Mouse (Mus musculus) MN1 (cell line): Measurements from ENCODE around the gene Lrrc56.
A peak's percentile ranks its signal among the peaks of the same experiment; 100 is the strongest.

Experiments used
- DNase-seq: peaks from one replicate; pipeline ENCODE4 v3.0.0-alpha.2; 2016; ENCODE audit warnings: low spot score

Lrrc56 gene

GRCm38 (mm10) chr7:141193948-141194347, at the start of gene Lrrc56, which contains the start of gene Hras:
Lrrc56 (plus strand) TSS chr7:141194157.
Hras (minus strand) TSS chr7:141194005.
- DNase-seq = peak; percentile 98

GRCm38 (mm10) chr7:141144650-141145049, 49.3 kb upstream of the Lrrc56 start:
- no peak for DNase-seq

- no peak for DNase-seq
These were observed 48.6 kb upstream of the Lrrc56 start for GRCm38 (mm10) chr7:141145403-141145802.

GRCm38 (mm10) chr7:141146043-141146595, 47.8 kb upstream of the Lrrc56 start:
- no peak for DNase-seq

GRCm38 (mm10) chr7:141147044-141147443, 46.9 kb upstream of the Lrrc56 start:
- DNase-seq = no peak

- DNase-seq = no peak
These were observed 45.3 kb upstream of the Lrrc56 start for GRCm38 (mm10) chr7:141148639-141149038.

- no peak for DNase-seq
These were observed 38.6 kb upstream of the Lrrc56 start for GRCm38 (mm10) chr7:141155362-141155761.

GRCm38 (mm10) chr7:141164397-141164796, 29.6 kb upstream of the Lrrc56 start:
- DNase-seq = no peak

- DNase-seq = peak; percentile 70
These were observed 29.1 kb upstream of the Lrrc56 start for GRCm38 (mm10) chr7:141164850-141165249.

GRCm38 (mm10) chr7:141167901-141168517, 25.9 kb upstream of the Lrrc56 start:
- DNase-seq = peak; percentile 70

- peak; percentile 77 for DNase-seq
These were observed 25.4 kb upstream of the Lrrc56 start for GRCm38 (mm10) chr7:141168518-141168953.

GRCm38 (mm10) chr7:141169300-141169699, 24.7 kb upstream of the Lrrc56 start:
- DNase-seq = peak; percentile 40

GRCm38 (mm10) chr7:141169866-141170265, 24.1 kb upstream of the Lrrc56 start:
- no peak for DNase-seq

GRCm38 (mm10) chr7:141172116-141173006, 21.6 kb upstream of the Lrrc56 start, which contains the start of gene Rnh1:
Rnh1 (minus strand) TSS chr7:141172857.
- peak; percentile 93 for DNase-seq

- DNase-seq = no peak
These were observed 20.6 kb upstream of the Lrrc56 start for GRCm38 (mm10) chr7:141173323-141173850.

- no peak for DNase-seq
These were observed 18.9 kb upstream of the Lrrc56 start for GRCm38 (mm10) chr7:141175068-141175467.

- DNase-seq = peak; percentile 90
These were observed 17.8 kb upstream of the Lrrc56 start for GRCm38 (mm10) chr7:141176173-141176572.

- no peak for DNase-seq
These were observed 5.8 kb upstream of the Lrrc56 start for GRCm38 (mm10) chr7:141188194-141188593.

GRCm38 (mm10) chr7:141188733-141189132, 5.2 kb upstream of the Lrrc56 start:
- no peak for DNase-seq

GRCm38 (mm10) chr7:141190220-141190619, 3.7 kb upstream of the Lrrc56 start:
- no peak for DNase-seq

- DNase-seq = no peak
These were observed 2.9 kb upstream of the Lrrc56 start for GRCm38 (mm10) chr7:141191036-141191435.
